Mouse (Mus musculus): Measurements from ENCODE around the gene Ap2a1. TPM values are rescaled to one million over a fixed set of nuclear protein-coding genes. Genes with fewer than 3 reads are reported as not detected.

Gene Ap2a1
- 9.2 TPM for polyA plus RNA-seq (2014; fragmentation: Illumina TruSeq; extraction: RNeasy Lipid Tissue Mini Kit (QIAGEN cat#74804); ENCODE audit: low read depth, low replicate concordance)

DNA sequence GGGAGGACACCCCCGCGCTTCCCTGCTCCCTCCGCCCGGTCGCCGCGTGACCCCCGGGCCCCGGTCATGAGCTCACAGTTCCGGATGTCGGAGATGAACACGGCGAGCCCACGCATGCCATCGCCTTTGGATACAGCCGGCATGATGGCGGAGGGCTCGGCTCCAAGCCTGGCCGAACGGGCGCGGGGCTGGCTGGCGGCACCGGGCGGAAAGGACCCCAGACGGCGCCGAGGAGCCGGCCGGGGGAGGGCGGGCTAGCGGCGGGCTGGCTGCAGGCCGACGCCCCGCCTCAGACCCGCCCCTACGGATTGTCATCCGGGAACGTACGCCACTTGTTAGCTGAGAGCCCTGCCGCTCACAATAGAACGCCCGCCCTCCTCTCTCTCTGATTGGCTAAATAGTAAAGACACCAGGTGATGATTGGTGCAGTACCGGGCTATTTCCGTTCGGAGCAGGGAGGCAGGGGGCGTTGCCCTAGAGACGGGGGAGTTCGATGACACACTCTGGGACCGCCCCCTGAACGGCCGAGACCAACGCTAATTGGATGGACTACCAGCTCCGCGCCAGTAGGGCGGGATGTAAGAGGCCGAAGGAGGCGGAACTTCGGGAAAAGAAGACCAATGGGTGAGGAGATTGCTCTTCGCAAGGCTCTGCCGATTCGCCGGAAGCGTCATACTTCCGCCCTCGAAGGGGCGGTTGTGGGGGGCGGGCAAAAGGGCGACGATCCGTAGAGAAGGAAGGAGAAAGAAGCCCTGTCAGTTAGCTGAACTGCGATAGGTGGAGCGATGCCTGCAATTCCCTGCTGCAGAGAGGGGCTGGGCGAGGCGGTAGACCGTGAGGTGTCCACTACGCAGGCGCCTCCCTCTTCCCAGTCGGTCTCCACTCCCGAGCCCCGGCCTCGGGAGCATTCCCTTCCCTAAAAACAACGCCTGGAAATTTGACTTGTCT is at the start of gene Ap2a1:
Gene Ap2a1, minus strand, starts transcription at position 293 of the 948 bp plus-strand sequence.

DNA sequence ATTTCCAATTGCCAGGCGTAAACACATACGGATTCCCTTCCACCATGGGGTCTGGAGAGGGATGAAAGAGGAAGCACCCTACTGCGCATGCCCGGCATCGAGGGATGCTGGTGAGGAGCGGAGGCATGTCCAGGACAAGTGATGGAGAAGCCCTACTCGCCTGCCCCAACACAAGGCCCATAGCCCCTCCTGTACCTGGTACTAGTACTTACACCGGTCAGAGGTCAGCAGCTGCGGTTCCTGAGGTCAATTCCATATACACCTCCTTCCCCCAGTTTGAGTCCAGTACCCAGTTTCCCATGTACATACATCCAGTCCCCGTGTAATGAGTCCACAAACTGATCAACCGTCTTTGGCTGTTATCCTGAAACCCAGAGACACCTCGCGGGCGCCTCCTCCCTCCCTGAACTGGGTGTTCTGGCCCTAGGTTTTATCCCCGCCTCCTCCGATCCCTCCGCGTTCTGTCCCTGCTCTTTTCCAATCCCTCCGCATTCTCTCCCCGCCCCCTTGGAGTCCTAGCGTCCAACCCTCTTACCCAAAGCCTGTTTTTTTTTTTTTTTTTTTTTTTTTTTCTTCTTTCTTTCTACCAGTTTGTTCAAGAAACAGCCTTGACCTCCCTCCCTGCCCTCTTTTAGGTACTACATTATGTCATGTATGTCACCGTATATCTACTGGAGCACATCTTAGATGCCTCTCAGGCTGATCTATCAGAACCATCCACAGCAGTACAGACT is 45.3 kb upstream of the Ap2a1 start, which contains the start of gene Cpt1c:
Gene Cpt1c, minus strand, starts transcription at position 469 of the 734 bp plus-strand sequence.

GRCm38 (mm10) chr7:44942904-44943303 is 13.6 kb upstream of the Ap2a1 start, which contains the start of gene Tsks:
Gene Tsks (plus strand): TSS chr7:44943204.

DNA sequence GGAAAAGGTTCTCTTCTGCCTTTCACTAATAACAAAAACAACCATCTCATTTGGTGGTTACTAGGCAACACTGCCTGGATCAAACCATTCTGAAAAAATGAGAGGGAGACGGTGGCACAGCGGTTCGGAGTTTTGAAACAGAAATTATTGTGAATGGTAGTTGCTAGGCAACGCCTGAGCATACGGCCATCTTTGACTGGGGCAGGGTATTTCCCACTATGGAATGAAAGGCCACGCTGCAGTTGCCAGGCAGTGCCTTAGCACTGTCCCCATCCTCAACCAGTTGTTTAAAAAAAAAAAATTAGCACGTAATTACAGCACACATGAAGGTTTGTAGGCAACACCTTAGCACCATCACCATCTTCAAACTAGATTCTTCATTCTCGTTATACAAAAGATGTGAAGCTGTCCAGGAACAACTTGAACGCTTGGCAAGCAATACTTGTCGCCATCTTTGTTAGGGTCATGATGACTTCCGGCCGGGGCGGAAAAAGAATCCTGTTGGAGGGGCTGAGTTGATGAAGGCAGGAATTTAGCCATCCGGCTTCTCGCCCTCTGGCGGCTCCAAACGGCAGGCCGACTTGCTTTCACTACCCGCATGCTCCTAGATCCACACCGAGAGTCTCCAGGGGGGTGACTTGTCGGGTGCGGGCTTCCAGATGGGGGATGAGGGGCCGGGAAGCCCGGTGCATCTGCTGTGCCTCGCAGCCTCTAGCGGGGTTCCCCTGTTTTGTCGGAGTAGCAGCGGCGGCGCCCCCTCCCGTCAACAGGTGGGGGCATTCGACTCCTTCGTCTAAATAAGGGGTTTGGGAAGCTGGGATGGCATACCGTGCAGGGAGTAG is 33.5 kb downstream of the Ap2a1 start, which contains the start of gene Fuz:
Gene Fuz, plus strand, starts transcription at position 487 of the 842 bp plus-strand sequence.

DNA sequence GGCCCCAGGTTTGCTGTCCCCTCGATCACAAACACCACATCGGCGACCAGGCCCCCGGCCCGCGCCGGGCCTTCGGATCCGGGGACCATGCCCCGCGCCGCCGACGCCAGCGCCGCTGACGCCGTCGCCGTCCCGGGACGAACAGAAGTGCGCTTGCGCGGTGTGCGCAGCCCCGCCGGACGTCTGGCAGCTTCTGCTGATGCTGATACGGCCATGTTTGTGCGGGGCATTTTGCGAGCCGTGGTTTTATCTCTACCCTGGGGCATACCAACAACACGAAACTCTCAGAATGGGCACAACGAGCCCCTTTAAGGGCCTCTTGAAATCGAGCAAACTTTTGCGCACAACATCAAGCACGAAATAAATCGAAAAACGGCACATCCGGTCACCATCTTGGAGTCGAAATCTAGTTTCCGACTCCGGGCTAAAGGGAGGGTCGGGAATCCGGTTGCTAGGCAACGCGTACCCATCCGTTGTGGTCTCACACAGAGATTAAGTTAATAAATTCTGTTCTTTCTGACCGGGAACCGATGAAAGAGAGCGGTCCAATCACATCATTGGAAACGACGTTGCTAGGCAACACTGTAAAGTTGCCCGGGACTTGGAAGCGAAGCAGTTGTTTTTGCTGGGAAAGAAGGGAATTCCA is 36.9 kb downstream of the Ap2a1 start, which contains the start of gene Med25:
Gene Med25, minus strand, starts transcription at position 437 of the 646 bp plus-strand sequence.

DNA sequence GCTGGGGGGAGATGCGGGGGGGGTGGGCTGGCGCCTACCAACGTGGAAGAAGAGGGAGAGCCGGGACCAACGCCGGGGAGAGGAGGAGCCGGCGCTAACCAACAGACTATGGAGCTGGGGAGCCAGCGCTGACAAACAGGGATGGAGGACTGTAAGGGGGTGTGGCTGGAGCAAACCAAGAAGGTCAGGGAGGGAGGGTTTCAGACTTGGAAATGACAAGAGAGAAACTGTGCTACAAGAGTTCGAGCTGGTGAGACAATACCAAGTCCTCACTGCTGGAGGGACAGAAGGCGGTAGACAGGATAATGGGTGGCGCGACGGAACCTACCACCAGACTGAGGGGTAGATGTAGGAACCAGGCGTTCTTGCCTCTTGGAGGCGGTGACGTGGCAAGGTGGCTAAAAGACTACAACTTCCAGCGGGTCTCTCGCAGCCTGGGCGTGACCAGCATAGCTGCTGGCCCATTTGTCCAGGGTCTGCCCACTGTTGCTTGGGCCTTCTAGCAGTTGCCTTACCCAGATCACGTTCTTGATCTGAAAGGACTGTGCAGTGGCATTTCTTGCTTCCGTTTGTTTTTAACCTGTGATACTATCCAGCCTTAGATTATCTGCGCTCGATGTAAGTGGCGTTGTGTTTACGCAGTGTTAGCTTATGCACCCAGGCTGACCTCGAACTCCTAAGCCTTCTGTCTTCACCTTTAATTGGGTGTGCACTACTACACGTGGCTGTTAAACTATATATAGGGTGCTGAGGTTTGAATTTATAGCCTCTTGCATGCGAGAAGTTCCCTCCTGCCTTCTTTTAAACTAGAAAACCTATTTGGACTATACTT is 59.4 kb downstream of the Ap2a1 start, which contains the start of gene Ptov1:
Gene Ptov1, minus strand, starts transcription at position 92 of the 832 bp plus-strand sequence.

DNA sequence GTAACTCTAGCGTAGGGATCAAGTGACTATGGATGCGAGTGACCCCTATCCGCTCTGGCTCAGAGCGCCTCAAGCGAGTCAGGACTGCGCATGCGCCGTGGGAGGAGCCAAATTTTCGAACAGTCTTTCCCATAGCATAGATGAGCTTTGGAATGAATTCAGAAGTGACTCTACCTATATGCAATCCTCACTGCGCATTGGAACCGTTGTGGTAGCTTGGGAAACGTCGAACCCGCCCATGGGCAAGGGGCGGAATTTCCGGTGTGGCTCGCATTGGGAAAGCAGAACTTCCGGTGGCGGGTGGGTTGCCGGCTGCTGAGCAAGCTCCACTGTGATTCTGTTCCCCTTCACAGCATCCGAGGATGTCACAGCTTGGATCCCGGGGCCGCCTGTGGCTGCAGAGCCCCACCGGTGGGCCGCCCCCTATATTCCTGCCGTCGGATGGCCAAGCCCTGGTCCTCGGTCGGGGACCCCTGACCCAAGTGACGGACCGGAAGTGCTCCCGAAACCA is 72.2 kb downstream of the Ap2a1 start, which contains the start of gene Pnkp:
Gene Pnkp, plus strand, starts transcription at position 98 of the 511 bp plus-strand sequence.

Other genes with a start within 250 kb of the Ap2a1 start
- gene Izumo2, start 220.8 kb downstream of the Ap2a1 start, polyA plus RNA-seq (2014; fragmentation: Illumina TruSeq; extraction: RNeasy Lipid Tissue Mini Kit (QIAGEN cat#74804); ENCODE audit: low read depth, low replicate concordance): not detected
- gene Vrk3, start 181.1 kb downstream of the Ap2a1 start, polyA plus RNA-seq (2014; fragmentation: Illumina TruSeq; extraction: RNeasy Lipid Tissue Mini Kit (QIAGEN cat#74804); ENCODE audit: low read depth, low replicate concordance): 6.2 TPM
- not detected for gene Zfp473, start 178.4 kb downstream of the Ap2a1 start, polyA plus RNA-seq (2014; fragmentation: Illumina TruSeq; extraction: RNeasy Lipid Tissue Mini Kit (QIAGEN cat#74804); ENCODE audit: low read depth, low replicate concordance)
- gene Nup62, start 113.4 kb downstream of the Ap2a1 start, polyA plus RNA-seq (2014; fragmentation: Illumina TruSeq; extraction: RNeasy Lipid Tissue Mini Kit (QIAGEN cat#74804); ENCODE audit: low read depth, low replicate concordance): 1.1 TPM
- gene Il4i1, start 113.1 kb downstream of the Ap2a1 start, polyA plus RNA-seq (2014; fragmentation: Illumina TruSeq; extraction: RNeasy Lipid Tissue Mini Kit (QIAGEN cat#74804); ENCODE audit: low read depth, low replicate concordance): not detected
- 47.9 TPM for gene Atf5, start 112.8 kb downstream of the Ap2a1 start, polyA plus RNA-seq (2014; fragmentation: Illumina TruSeq; extraction: RNeasy Lipid Tissue Mini Kit (QIAGEN cat#74804); ENCODE audit: low read depth, low replicate concordance)
- 2.2 TPM for gene Akt1s1, start 80.5 kb downstream of the Ap2a1 start, polyA plus RNA-seq (2014; fragmentation: Illumina TruSeq; extraction: RNeasy Lipid Tissue Mini Kit (QIAGEN cat#74804); ENCODE audit: low read depth, low replicate concordance)
- 1.3 TPM for gene Tbc1d17, start 80.4 kb downstream of the Ap2a1 start, polyA plus RNA-seq (2014; fragmentation: Illumina TruSeq; extraction: RNeasy Lipid Tissue Mini Kit (QIAGEN cat#74804); ENCODE audit: low read depth, low replicate concordance)
- gene Pnkp, start 72.4 kb downstream of the Ap2a1 start, polyA plus RNA-seq (2014; fragmentation: Illumina TruSeq; extraction: RNeasy Lipid Tissue Mini Kit (QIAGEN cat#74804); ENCODE audit: low read depth, low replicate concordance): 1.4 TPM
- gene Ptov1, start 59.7 kb downstream of the Ap2a1 start, polyA plus RNA-seq (2014; fragmentation: Illumina TruSeq; extraction: RNeasy Lipid Tissue Mini Kit (QIAGEN cat#74804); ENCODE audit: low read depth, low replicate concordance): 0.95 TPM
- 1.1 TPM for gene Med25, start 36.8 kb downstream of the Ap2a1 start, polyA plus RNA-seq (2014; fragmentation: Illumina TruSeq; extraction: RNeasy Lipid Tissue Mini Kit (QIAGEN cat#74804); ENCODE audit: low read depth, low replicate concordance)
- 1.4 TPM for gene Fuz, start 33.4 kb downstream of the Ap2a1 start, polyA plus RNA-seq (2014; fragmentation: Illumina TruSeq; extraction: RNeasy Lipid Tissue Mini Kit (QIAGEN cat#74804); ENCODE audit: low read depth, low replicate concordance)
- not detected for gene Tsks, start 13.7 kb upstream of the Ap2a1 start, polyA plus RNA-seq (2014; fragmentation: Illumina TruSeq; extraction: RNeasy Lipid Tissue Mini Kit (QIAGEN cat#74804); ENCODE audit: low read depth, low replicate concordance)
- gene Cpt1c, start 45.4 kb upstream of the Ap2a1 start, polyA plus RNA-seq (2014; fragmentation: Illumina TruSeq; extraction: RNeasy Lipid Tissue Mini Kit (QIAGEN cat#74804); ENCODE audit: low read depth, low replicate concordance): not detected
- 4.2 TPM for gene Prmt1, start 57.1 kb upstream of the Ap2a1 start, polyA plus RNA-seq (2014; fragmentation: Illumina TruSeq; extraction: RNeasy Lipid Tissue Mini Kit (QIAGEN cat#74804); ENCODE audit: low read depth, low replicate concordance)
- 21.4 TPM for gene Irf3, start 68.2 kb upstream of the Ap2a1 start, polyA plus RNA-seq (2014; fragmentation: Illumina TruSeq; extraction: RNeasy Lipid Tissue Mini Kit (QIAGEN cat#74804); ENCODE audit: low read depth, low replicate concordance)
- gene Bcl2l12, start 69.2 kb upstream of the Ap2a1 start, polyA plus RNA-seq (2014; fragmentation: Illumina TruSeq; extraction: RNeasy Lipid Tissue Mini Kit (QIAGEN cat#74804); ENCODE audit: low read depth, low replicate concordance): 0.66 TPM
- gene Scaf1, start 86.9 kb upstream of the Ap2a1 start, polyA plus RNA-seq (2014; fragmentation: Illumina TruSeq; extraction: RNeasy Lipid Tissue Mini Kit (QIAGEN cat#74804); ENCODE audit: low read depth, low replicate concordance): 1.3 TPM
- gene Rras, start 88.5 kb upstream of the Ap2a1 start, polyA plus RNA-seq (2014; fragmentation: Illumina TruSeq; extraction: RNeasy Lipid Tissue Mini Kit (QIAGEN cat#74804); ENCODE audit: low read depth, low replicate concordance): 3.7 TPM
- 0.11 TPM for gene Prr12, start 123.4 kb upstream of the Ap2a1 start, polyA plus RNA-seq (2014; fragmentation: Illumina TruSeq; extraction: RNeasy Lipid Tissue Mini Kit (QIAGEN cat#74804); ENCODE audit: low read depth, low replicate concordance)
- 3.2 TPM for gene Nosip, start 132.9 kb upstream of the Ap2a1 start, polyA plus RNA-seq (2014; fragmentation: Illumina TruSeq; extraction: RNeasy Lipid Tissue Mini Kit (QIAGEN cat#74804); ENCODE audit: low read depth, low replicate concordance)
- gene Prrg2, start 133.2 kb upstream of the Ap2a1 start, polyA plus RNA-seq (2014; fragmentation: Illumina TruSeq; extraction: RNeasy Lipid Tissue Mini Kit (QIAGEN cat#74804); ENCODE audit: low read depth, low replicate concordance): 2.3 TPM
- not detected for gene Rcn3, start 162.7 kb upstream of the Ap2a1 start, polyA plus RNA-seq (2014; fragmentation: Illumina TruSeq; extraction: RNeasy Lipid Tissue Mini Kit (QIAGEN cat#74804); ENCODE audit: low read depth, low replicate concordance)
- gene Fcgrt, start 174.4 kb upstream of the Ap2a1 start, polyA plus RNA-seq (2014; fragmentation: Illumina TruSeq; extraction: RNeasy Lipid Tissue Mini Kit (QIAGEN cat#74804); ENCODE audit: low read depth, low replicate concordance): 33.3 TPM
- 172 TPM for gene Rps11, start 194.9 kb upstream of the Ap2a1 start, polyA plus RNA-seq (2014; fragmentation: Illumina TruSeq; extraction: RNeasy Lipid Tissue Mini Kit (QIAGEN cat#74804); ENCODE audit: low read depth, low replicate concordance)
- 253 TPM for gene Rpl13a, start 199.3 kb upstream of the Ap2a1 start, polyA plus RNA-seq (2014; fragmentation: Illumina TruSeq; extraction: RNeasy Lipid Tissue Mini Kit (QIAGEN cat#74804); ENCODE audit: low read depth, low replicate concordance)
- gene Gm45713, start 206.7 kb upstream of the Ap2a1 start, polyA plus RNA-seq (2014; fragmentation: Illumina TruSeq; extraction: RNeasy Lipid Tissue Mini Kit (QIAGEN cat#74804); ENCODE audit: low read depth, low replicate concordance): not detected
- gene Flt3l, start 206.9 kb upstream of the Ap2a1 start, polyA plus RNA-seq (2014; fragmentation: Illumina TruSeq; extraction: RNeasy Lipid Tissue Mini Kit (QIAGEN cat#74804); ENCODE audit: low read depth, low replicate concordance): 5.4 TPM
- 3.9 TPM for gene Pih1d1, start 224.8 kb upstream of the Ap2a1 start, polyA plus RNA-seq (2014; fragmentation: Illumina TruSeq; extraction: RNeasy Lipid Tissue Mini Kit (QIAGEN cat#74804); ENCODE audit: low read depth, low replicate concordance)
- gene Aldh16a1, start 225.1 kb upstream of the Ap2a1 start, polyA plus RNA-seq (2014; fragmentation: Illumina TruSeq; extraction: RNeasy Lipid Tissue Mini Kit (QIAGEN cat#74804); ENCODE audit: low read depth, low replicate concordance): 5.2 TPM
- gene Slc17a7, start 234.5 kb upstream of the Ap2a1 start, polyA plus RNA-seq (2014; fragmentation: Illumina TruSeq; extraction: RNeasy Lipid Tissue Mini Kit (QIAGEN cat#74804); ENCODE audit: low read depth, low replicate concordance): not detected

Measured in liver, adult 10 weeks (tissue).